Mouse (Mus musculus) brain, embryonic 14.5 days (tissue): ENCODE measurements around the gene Psenen.

Experiments used
- CTCF ChIP-seq: fragments of 200-500 bp; IDR thresholded peaks from 2 replicates; pipeline ENCODE4 v1.5.1; 2012; ENCODE audit warnings: inconsistent platforms, mild to moderate bottlenecking, moderate library complexity, borderline replicate concordance; ENCODE audit not compliant: insufficient read depth, insufficient read length; ENCODE audit errors: extremely low read depth
- POLR2A ChIP-seq: fragments of 200-500 bp; IDR thresholded peaks from 2 replicates; pipeline ENCODE4 v1.6.1; 2012; ENCODE audit warnings: mild to moderate bottlenecking, inconsistent platforms, borderline replicate concordance; ENCODE audit not compliant: poor library complexity, insufficient read depth, insufficient read length, severe bottlenecking; ENCODE audit errors: extremely low read depth

DNA sequence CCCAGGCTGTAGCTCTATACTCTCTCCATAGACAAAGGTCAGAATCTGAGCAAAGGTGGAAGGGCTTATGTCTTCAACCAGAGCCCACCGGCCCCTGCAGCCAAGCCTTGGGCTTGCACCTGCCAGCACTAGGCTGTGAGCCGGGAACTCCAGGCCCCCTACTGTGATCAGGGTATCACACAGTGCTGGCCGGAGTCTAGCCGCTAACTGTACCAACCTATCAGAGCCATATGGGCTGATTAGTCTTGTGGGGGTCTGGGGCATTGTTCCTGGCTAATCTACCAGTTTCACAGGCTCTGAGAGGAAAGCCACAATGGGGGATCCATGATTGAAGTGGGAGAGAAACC is 28.2 kb upstream of the Psenen start:
- TF ChIP-seq CTCF (no peak), POLR2A (no peak)
